Mouse (Mus musculus) layer of hippocampus, adult 18-20 months (tissue): ENCODE measurements at regions not wholly inside any gene's neighbourhood (a gene's known extent, or its start where the extent isn't known, plus 50 kb on each side); places are given as distances from the start of the nearest gene placed in this dataset.

Source experiments
- DNase-seq, 2 experiments: peaks; one replicate each; pipeline ENCODE4 v3.0.0; 2022; ENCODE audit warnings: low spot score in 2 of 2

DNA sequence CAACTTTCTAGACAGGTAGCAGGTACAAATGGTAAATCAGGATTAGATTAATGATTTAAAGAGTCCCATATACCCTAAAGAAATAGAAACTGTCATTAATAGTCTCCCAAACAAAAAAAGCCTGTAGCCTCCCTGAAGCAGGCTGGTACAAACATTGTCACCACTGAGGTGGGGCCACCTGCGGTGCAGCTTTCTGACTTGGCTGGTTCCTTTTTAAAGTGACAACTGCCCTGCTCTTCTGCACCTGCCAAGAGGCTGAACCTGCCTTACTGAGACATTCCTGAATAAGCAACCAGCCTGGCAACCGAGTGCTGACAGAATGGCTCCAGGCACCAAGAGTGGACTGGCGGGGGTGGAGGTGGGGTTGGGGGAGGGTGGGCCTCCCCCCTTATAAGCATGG, 687.0 kb upstream of the Vrk2 start:
- no peak for DNase-seq

DNA sequence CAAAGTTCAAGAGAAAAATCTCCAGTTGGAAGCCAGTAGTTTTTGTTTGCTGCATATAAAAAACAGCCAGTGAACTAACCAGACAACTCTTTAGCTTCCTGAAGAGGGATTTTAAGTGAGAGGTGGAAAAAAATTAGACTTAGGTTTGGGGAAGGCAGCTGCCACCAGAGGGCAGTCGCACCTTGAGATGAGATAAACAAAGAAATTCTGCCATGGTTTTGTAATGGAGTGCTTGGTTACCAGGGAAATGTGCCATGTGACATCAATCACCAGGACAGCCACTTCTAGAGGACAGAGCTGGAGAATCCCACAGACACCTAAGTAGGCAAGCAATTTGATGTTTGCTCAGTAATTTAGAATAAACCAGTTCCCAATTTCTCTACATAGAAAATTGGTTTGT, 670.5 kb upstream of the Vrk2 start:
- peak; percentile 14 to 79 for DNase-seq

GRCm38 (mm10) chr11:27258521-27258920, 664.7 kb upstream of the Vrk2 start:
- DNase-seq = no peak

GRCm38 (mm10) chr11:27235884-27236283, 642.1 kb upstream of the Vrk2 start:
- DNase-seq = no peak

DNA sequence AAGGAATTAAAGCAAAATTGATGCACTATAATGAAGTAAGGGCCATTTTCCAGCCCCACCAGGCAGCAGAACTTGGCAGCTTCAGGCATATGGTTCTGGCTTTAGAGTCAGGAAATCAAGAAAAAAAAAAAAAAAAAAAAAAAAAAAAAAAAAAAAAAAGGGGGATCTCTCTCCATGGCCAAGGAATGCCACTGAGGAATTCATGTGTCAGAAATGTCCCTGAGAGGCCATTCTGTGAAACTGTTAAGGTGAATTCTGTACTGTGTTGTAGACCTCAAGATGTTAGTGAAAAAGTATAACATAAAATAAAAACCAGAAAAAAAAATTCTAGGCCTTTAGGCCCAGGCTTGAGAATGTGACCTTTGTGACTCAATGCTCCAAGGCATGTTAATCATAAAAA, 632.7 kb upstream of the Vrk2 start:
- no peak for DNase-seq

DNA sequence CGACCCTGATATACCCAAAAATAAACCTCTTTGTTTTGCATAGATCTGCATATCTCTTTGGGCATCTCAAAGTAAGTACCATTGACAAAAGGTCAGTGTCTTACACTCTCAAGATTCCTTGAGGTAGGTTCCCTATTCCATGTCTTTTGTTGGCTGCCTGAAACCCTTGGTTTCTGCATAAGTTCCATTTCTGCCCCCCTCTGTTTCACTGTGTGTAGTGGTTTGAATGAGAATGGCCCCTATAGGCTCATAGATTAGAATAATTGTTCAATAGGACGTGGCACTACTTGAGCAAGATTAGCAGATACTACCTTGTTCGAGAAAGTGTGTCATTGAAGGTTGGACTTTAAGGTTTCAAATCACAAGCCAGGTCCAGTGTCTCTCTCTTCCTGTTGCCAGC, 628.6 kb upstream of the Vrk2 start:
- DNase-seq = no peak

DNA sequence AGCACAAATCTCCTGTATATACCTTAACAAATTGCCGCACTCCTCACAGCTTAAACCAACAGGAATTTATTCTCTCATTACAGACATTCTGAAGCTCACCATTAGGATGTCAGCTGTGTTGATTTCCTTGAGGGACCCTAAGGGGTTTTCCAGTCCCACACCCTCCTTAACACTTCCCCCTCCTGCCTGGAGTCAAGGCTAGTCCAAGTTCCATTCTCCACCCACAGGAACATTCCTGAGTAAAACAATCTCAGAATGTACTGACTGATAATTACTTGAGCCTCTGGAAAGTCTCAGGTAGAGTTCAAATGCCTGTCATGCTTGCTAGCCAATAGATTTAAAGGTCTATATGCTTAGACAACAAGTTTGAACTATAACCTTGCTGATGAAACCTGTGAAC, 628.2 kb upstream of the Vrk2 start:
- DNase-seq = no peak

GRCm38 (mm10) chr11:27219715-27220699, 626.2 kb upstream of the Vrk2 start:
- DNase-seq = peak in 1 of 2 experiments; percentile 11

DNA sequence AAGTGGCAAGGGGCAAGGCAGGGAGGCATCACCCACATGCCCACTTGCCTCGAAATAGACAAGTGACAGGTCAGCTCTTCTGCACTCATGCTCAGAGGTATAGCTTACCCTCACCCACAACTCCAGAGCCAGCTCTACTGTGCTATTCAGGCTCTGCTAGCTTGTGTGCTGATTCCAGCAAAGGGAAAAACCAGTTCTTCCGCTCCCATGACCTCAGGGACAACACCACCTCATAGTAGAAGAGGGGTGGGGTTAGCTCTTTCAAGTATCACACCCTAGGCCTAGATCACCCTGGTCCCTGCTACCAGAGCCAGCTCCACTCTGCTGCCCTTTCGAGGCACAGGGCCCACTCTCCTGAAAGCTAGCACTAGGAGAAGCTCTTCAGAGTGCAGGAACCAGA, 622.0 kb upstream of the Vrk2 start:
- DNase-seq = no peak

DNA sequence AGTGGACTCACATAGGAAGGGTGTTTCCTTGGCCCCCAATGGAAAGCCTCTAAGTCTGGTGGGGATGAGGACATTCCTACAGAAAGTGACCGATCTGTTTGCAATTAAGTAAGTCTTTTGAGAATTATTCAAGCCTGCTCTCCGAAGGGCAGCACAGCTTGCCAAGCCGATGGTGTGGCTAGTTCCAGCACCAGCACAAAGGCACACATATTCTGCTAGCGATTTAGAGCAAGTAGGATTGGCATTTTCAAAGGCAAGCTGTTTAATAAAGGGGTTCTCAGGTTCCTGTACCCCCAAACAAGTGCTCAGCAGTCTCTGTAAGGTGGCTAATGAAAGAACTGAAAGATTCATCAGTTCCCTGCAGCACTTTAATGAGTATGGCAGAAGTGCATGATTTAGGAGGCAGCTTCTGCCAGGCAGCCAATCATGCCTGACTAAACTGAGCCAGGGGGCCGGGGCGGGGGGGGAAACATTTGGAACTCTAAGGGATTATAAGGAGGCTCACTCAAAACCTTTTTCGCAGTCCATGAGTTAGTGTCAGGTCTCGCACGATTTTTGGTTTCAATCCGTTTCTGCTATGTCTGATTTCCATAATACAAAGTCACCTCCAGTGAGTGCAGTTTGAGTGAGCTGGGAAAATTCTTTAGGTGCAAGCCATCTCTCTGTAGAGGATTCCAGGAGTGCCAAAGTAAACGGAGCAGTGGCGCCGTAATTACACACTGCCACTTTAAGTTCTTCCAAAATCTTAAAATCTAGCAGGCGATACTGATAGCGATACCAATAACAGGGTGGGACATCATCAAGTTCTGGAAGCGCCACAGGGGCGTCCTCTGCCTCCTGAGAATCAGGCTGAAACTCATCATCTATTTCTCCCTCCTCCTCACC, 609.8 kb upstream of the Vrk2 start:
- no peak for DNase-seq

- DNase-seq = peak in 1 of 2 experiments; percentile 7
Observed at GRCm38 (mm10) chr11:27184035-27184434, 590.2 kb upstream of the Vrk2 start.

DNA sequence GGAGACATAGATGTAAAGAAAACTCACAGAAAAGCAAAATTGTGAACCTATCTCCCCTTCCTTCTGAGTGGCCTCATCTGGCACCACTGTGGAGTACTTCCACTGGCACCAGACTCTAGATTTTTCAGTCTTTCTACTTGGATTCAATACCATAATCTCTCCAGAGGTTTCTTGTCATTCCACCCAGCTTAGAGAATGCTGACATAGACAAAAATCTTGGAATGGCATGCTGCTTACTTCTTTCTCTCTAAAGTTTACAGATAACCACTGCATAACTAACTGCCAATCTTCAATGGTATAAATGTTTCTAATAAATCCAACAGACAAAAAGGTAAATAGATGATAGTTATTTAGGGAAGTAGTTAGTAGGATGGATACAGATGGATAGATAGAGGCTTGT, 589.6 kb upstream of the Vrk2 start:
- no peak for DNase-seq

DNA sequence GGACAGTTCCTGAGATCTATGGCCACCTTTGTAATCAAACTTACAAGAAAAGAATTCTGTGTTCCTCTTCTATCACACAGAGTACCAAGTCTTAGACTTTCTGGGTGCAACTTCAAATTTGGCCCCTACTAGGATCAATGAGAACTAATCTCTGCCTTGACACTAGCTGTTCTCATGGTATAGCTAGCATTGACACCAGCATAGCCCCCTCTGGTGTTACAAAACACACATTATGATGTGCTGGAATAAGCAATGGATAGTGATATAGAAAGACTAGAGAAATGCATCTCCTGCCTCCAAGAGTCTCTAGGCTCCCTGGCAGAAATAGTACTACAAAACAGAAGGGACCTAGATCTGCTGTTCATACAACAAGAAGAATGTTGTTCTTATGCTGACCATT, 566.6 kb upstream of the Vrk2 start:
- DNase-seq = no peak
